Mouse (Mus musculus) hematopoietic stem cell, adult 5-6 weeks (primary cell): ENCODE results near the gene Adam15. TPM values are rescaled to one million over a fixed set of nuclear protein-coding genes. Genes with fewer than 3 reads are reported as not detected.

ENCODE experiments used
- ATAC-seq, 2 experiments: fragments of 125-278 bp in 1 of 2; replicated peaks in 1 of 2; 2 replicates each; pipeline ENCODE4 v1.8.0; 2016 to 2017; ENCODE audit warnings: inconsistent platforms in 2 of 2, mild to moderate bottlenecking in 2 of 2, moderate number of reproducible peaks in 2 of 2, low read depth in 1 of 2, moderate TSS enrichment in 1 of 2; ENCODE audit not compliant: low FRiP score in 2 of 2, poor library complexity in 2 of 2, severe bottlenecking in 2 of 2, insufficient read depth in 1 of 2, low TSS enrichment in 1 of 2
- total RNA-seq: library from RNA; stranded (forward); fragments of 172-1452, 232-1000 nt; gene quantifications from 2 replicates; pipeline ENCODE4 v1.2.3, GENCODE M21; 2017

Gene Adam15
- total RNA-seq, 1 experiment from 2014 or later = 30.9 TPM

DNA sequence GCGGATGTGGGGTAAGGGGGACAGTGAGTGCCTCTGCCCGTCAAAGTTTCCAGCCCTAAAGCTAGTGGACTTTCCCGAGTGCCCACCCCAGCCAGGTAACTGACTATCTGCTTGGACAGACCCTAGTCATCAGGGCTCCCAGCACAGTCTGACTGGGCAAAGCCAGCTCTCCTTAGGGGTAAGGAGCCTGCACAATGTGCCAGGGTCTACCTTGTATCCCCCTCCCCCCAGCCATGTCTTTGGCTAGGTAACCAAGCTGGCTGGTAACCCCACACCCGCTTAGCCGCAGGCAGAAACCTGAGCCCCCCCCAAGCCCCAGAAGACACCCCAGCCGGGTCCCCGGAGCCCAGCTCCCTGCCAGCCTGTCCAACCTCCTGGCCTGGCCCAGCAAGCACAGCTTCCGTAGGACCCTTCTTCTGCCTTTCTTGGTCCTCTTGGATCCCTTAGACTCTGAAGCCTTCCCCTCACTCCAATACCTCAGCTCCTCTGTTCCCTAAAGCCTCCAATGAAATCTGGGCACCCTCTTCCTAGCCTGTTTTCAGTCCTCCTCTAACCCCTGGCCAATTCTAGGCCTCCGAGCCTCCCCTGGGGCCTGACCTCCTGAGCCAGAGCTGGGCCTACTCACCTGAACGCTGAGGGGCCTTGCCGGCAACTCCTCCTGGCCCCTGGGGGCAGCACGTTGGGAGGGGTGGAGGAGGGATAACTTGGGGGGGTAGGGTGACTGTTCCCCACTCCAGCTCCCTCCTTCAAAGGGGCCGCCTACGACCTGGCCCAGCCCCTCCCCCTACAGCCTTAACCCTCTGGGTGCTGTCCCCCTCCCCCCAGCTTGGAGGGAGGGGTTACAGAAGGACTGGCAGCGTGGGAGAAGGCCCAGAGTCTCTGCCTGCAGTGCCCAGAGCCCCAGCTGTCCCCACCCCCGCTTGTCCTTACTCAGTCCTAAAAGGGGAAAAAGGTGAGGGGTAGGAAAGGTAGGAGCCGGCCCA, 36.9 kb upstream of the Adam15 start:
- no peak for ATAC-seq

- no peak for ATAC-seq
These were observed 35.7 kb upstream of the Adam15 start for GRCm38 (mm10) chr3:89385451-89385850.

DNA sequence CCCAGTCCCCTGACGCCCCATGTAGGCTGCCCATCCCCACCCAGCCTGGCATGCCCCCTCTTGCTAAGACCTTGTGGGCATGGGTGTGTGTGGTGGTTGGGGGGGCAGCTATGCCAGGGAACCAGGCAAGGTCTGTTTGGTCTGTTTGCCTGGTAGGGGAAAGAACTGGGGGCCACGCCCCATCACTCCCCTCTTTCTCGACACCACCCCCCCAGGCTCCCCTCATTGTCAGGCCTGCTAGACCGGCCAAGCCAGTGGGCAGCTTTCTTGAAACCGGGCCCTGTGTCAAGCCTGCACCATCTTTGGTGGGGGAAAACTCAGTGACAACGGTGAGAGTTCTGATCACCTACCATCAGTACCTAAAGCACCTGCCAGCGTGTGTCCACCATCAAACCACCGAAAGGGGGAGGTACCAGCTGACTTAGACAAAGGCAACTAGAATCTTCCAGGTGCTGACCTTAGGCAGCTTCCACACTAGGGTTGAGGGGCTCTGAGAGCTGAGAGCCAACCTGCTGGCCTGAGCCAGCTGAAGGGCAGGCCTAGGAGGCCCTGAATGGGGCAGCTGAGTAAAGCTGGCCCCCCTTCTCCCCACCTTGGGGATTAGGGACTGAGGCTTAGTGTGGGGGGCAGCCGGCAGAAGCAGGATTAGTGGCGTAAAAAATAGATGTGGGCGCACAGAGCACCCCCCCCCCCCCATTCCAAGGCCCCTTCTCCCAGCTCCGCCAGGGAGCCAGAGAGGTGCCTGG, 34.7 kb upstream of the Adam15 start:
- no peak for ATAC-seq

DNA sequence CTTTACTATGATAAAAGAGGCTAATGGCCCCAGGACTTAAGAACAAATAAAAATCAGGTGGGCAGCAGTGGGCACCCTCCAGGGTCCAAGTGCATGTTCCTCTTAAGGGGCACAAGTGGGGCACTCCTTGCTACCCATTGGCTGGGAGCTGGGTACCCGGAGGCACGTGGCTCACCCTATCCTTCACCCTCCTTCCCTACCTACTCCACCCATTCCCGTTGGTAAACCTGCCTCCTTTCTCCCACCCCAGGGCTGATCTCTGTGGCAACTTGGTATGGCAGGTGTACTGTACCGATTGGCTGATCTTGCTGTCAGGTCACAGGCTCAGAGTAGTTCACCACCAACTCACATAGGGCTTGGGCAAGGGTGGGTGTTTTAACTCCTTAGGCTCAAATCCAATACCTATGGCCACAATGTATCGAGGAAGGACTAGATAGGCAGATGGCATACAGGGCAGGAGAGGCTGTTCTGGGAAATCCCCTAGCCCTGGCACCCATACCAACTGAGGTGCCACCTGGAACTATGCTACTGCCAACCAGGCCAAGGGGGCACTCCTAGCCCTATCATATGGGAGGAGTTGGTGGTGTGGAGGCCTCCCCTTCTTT, 34.0 kb upstream of the Adam15 start:
- ATAC-seq = no peak

DNA sequence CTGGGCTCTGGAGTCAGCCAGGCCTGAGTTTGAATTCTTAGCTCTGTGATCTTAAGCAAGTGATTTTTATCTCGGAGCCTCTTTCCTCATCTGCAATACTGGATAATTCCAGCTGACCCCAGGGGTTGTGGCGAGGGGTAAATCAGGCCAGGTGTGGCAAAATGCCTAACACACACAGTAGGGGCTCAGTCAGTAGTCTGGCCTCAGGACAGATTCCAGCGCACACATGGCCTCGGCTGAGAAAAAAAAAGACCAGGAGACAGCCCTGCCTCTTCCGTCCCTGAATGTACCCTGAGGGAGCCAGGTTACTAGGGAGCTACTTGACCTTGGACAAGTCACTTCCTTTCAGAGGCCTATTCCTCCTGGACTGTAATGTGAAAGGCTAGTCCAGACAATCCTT, 33.2 kb upstream of the Adam15 start:
- ATAC-seq = no peak

DNA sequence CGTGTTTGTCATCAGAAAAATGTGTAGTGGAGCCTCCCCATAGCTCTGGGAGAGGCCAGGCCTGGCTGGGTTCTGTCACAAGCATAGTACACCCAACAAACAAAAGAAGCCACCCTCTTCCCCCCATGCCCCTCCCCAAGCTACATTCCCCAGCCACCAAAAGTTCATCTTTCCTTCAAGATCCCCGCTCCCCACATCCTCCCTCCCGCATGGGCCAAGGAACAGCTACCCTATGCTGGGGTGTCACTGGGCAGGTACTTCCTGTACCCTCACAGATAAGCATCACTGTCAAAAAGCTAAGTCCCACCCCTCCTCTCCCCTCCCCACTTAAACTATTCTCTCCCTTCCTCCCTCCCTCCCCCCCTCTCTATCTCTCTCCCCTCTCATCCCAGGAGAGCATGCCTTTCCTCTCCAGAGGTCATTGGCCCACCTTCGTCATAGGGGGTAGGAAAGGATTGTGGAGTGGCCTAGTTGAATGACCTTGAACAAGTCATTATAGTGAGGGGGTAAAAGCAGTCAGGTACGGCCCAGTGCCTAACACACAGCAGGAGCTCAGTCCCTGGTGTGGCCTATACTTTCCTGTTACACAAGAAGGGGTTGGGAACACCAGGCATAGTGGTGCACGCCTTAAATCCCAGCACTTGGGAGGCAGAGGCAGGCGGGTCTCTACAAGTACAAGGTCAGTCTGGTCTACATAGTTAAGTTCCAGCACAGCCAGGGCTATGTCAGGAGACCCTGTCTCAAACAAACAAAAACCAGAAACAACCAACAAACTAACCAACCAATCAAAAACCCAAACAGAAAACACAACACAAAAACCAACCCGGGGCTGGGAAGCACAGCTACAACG, 32.5 kb upstream of the Adam15 start:
- ATAC-seq = no peak

- ATAC-seq = no peak
These were observed 31.4 kb upstream of the Adam15 start for GRCm38 (mm10) chr3:89381233-89381632.

- ATAC-seq = no peak
These were observed 30.9 kb upstream of the Adam15 start for GRCm38 (mm10) chr3:89380711-89381110.

DNA sequence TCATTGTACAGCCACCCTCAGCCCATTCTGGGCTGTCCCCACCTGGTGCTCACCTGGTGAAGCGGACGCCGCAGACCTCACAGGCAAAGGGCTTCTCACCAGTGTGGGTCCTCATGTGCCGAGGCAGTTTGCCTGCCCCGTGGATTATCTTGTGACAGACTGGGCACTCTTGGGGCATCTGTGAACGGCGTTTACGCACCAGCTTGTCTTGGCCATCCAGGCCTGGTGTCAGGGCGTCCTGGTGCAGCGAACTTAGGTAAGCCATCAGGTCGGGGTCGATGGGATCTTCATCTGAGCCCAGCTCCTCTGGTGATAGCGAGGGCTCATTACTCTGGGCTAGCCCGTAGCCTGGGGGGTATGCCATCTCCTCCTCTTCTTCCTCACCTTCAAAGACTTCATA, 30.5 kb upstream of the Adam15 start:
- no peak for ATAC-seq

DNA sequence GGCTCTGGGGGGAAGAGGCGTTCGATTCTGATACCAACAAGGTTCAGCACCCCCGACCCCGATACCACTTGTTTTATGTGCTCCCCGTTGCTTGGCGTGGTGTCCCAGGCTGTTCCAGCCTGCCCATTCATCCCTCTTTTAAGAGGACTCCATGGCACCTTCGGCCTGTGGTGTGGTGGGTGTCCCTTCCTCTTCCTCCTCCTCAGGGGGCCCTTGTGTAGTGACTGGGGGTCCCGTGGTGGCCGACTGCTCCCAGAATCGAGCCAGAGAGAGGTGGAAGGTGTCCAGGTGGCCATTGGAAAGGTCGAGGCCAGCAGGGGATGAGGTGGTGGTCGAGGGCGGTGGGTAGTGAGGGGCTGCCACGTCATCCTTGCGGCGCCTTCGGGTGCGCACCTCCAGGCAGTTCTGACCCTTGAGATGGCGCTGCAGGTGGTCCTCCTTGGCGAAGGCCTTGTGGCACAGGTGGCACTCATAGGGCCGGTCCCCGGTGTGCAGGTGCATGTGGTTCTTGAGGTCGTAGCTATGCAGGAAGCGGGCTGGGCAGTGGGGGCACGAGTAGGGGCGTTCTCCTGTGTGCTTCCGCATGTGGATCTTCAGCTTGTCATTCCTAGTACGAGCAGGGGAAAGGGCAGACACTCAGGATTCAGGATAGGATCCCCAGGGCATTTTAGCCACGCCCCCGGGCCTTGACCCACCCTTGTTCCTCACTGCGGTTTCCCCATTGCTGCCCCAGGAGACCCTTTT, 29.8 kb upstream of the Adam15 start:
- no peak for ATAC-seq

DNA sequence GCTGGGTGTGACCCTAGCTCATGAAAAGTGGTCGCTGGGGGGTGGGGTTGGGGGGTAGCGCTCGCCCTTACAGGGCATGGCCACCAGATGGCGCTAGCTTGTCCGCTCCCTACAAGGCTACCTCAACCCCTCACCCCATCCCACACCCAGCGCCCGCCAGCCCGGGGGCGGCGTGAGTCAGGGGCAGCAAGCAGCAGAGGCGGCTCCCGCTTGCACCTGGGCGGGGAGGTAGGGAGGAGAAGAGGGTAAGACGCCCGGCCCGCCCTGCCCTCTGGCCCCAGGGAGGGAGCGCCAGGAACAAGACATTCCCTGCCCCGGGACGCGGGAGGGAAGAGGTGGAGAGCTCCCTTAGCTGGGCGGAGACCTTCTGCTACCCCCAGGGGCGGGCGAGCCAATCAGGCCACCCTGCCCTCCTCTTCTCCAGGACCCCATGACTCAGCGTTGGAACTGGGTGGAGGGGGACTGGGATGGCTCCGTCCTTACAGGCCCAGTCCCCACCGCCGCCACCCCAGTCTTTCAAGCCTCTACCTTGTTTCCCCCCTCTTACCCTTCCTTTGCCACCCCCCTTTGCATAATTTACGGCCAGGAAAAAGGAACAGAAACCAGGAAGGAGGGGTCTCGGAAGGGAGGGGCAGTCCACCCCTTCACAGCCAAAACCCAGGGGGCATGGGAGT, 28.7 kb upstream of the Adam15 start:
- peak; percentile 72 to 78 for ATAC-seq

GRCm38 (mm10) chr3:89377831-89378230, 28.0 kb upstream of the Adam15 start:
- ATAC-seq = no peak

- no peak for ATAC-seq
These were observed 23.9 kb upstream of the Adam15 start for GRCm38 (mm10) chr3:89373581-89374231.

- ATAC-seq = no peak
These were observed 17.5 kb upstream of the Adam15 start for GRCm38 (mm10) chr3:89367338-89367737.

DNA sequence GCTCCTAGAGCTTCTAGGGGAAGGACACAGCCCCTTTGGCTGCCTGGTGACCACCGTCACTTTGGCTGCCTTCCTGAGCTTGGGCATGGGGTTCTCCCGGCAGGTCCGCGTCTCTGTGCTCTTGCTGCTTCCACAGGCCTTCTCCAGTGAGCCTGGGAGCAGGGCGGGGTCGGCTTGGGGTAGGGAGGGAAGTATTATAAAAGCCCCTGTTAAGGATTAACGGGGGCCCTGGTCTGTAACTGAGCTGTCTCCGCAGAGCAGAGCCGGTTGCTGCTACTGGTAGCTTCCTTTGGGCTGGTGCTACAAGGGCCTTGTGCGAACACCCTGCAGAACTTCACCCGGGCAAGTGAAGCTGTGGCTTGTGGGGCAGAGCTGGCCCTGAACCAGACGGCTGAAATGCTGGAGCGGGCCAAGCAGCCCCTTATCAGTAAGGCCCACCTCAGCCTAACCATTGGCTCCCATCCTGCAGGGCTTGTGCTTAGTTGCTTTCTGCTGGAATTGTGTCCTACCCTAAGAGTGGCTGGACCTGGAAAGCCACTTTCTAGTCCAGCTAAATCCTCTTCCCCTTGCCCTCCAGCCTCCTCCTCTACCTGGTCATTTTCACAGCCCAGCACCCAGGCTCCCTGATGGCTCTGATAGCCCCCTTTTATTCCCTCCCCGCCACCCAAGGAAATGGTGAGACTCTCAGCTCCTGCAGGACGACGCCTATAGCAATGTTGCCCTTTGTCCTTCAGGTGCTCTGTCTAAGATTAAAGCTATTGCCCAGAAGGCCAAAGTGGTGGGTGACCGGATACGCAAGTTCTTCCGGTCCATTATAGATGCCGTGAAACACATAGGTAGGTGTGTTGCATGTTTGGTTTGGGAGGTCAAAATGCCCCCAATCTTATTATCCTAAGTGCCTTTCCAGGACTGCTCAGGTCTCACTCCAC, 16.0 kb upstream of the Adam15 start:
- ATAC-seq = no peak
